Mouse (Mus musculus) kidney, postnatal 4 days (tissue): ENCODE measurements around the gene Tmem29.
"Not testable (repeated sequence)": the region's sequence is repeated elsewhere in the genome, so short reads cannot be mapped to it uniquely, and the experiment has no call there.

ENCODE experiments used
- DNase-seq, 2 experiments: peaks; one replicate each; pipeline ENCODE4 v3.0.0; 2021; ENCODE audit warnings: mixed read lengths in 2 of 2

Tmem29 gene

GRCm38 (mm10) chrX:150458766-150459350, at the start of gene Tmem29:
Tmem29 (minus strand) TSS chrX:150459154.
- DNase-seq: peak; percentile 87 to 95

- no peak for DNase-seq
These were observed 49.7 kb upstream of the Tmem29 start for GRCm38 (mm10) chrX:150508696-150509095.

DNA sequence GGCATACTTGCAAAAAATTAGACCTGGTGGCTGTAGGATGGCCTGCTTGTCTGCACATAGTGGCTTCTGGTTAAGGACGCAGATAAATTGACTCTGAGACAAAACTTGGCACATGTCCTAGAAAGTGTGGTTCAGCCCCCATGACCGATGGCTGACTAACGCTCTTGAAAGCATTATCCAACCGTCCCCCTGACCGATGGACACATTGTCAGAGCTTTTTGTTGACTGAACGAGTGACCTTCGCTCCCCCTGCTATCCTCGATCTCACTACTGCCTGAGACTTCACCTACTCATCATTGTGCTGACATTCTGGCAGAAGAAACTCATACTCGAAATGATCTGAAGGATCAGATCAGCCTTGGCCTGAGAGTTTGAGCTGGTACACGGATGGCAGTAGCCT, 28.9 kb upstream of the Tmem29 start:
- not testable (repeated sequence) for DNase-seq

DNA sequence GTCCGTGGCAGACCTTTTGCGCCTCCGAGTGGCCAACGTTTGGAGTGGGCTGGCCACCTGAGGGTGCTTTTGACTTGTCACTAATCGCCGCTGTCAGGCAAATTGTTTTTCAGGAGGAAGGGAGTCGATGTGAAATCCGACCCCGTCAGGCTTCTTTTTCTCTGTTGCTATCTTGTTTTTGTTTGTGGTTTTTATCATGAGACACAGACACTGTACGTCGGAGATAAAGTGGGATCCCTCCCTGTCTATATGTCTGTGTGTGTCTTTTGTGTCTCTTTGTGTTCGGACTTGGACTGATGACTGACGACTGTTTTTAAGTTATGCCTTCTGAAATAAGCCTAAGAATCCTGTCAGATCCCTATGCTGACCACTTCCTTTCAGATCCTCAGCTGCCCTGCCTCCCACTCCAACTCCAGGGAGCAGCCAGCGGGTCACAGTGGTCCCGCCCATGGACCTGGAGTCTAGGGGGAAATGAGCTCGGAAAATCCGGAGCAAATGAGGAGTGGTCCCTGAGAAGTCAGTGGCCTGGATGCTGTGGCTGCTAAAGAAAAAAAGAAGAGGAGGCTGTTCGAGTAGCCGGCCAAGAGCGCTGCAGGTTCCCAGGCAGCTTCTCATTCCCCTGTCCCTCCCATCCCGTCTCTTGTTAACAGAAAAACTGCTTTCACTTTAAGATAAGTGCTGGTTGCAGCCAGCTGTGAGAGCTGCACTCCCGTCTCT, 27.5 kb upstream of the Tmem29 start:
- peak in 1 of 2 experiments; percentile 8 for DNase-seq

DNA sequence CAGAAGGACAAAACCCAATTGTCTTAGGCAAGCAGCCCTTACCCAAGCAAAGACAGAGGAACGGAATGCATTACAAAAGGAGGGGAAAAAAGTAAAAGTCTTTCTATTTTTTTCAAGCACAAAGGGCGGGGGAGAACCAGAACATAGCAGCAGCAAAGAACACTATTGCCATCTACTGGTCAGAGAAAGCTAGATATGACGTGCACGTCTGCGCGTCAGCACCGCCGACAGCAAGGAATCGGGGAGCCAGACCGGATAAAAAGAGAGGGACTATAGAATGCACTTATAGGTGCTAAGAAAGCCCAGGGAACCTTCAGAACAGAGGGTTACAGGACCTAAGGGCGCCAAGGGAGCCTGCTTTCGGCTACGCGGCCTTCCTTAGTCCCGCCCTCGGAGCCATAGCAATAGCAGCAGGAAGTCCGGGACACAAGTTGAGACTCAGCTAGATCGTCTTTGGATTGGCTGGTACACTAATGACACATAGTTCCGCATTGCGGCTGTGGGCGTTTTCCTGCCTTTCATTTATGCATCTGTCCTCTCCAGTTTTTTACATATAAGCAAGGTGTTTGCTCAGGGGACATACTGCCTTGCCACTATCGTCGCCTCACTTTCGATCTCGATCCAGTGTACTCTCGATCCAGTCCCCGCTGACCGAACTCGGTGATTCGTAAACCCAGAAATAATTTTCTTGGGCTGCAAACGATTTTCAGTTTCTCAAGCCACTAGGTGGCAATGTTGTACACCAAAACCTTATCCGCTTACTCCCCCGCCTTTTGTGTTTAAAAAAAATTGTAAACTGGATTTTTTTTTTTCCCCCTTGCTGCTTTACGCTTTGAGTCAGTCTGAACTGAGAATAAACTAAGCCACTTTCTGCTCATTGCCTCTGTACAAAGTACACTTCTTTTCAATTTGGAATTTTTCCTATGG, 19.2 kb upstream of the Tmem29 start:
- DNase-seq: peak; percentile 78 to 92

- no peak for DNase-seq
These were observed 12.5 kb upstream of the Tmem29 start for GRCm38 (mm10) chrX:150471416-150471815.

GRCm38 (mm10) chrX:150468266-150468665, 9.3 kb upstream of the Tmem29 start:
- DNase-seq: no peak

DNA sequence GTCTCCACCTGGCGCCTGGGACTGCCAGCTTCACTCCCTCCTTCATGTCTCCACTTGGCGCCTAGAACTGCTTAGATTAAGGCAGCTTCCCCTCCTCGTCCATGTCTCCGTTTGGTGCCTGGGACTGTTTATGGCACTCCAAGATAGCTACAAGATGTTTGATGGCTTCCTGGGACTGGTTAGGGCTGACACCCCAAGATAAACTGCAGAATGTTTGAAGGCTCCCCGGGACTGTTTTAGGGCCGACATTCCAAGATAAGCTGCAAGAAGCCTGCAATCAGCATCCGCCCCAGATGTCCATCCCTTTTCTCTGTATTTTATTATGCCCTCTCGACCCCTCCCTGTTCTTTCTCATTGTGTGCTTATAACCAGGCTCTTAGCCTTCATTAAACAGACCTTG, 7.9 kb upstream of the Tmem29 start:
- DNase-seq: not testable (repeated sequence)

GRCm38 (mm10) chrX:150460143-150460542, 1.2 kb upstream of the Tmem29 start:
- DNase-seq: no peak

- DNase-seq: peak; percentile 26 to 45
These were observed 515 bp upstream of the Tmem29 start for GRCm38 (mm10) chrX:150459411-150459927.

DNA sequence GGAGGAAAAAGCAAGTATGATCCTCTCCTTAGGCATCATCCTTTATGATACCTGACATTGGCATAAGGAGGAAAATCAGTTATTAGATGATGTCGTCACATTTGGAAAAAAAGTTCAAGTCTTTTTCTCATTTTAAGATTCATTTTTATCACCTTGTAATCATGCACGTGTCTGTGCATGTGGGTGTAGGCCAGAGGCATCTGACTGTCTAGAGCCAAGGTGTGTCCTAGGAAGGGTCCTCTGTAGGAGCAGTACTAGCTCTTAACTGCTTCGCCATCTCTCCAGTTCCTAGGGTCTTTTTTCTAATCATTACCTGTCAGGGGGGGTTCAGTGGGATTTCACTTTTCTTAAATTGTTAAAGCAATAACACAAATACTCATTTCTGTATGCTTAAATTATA, 818 bp downstream of the Tmem29 start:
- DNase-seq: no peak

DNA sequence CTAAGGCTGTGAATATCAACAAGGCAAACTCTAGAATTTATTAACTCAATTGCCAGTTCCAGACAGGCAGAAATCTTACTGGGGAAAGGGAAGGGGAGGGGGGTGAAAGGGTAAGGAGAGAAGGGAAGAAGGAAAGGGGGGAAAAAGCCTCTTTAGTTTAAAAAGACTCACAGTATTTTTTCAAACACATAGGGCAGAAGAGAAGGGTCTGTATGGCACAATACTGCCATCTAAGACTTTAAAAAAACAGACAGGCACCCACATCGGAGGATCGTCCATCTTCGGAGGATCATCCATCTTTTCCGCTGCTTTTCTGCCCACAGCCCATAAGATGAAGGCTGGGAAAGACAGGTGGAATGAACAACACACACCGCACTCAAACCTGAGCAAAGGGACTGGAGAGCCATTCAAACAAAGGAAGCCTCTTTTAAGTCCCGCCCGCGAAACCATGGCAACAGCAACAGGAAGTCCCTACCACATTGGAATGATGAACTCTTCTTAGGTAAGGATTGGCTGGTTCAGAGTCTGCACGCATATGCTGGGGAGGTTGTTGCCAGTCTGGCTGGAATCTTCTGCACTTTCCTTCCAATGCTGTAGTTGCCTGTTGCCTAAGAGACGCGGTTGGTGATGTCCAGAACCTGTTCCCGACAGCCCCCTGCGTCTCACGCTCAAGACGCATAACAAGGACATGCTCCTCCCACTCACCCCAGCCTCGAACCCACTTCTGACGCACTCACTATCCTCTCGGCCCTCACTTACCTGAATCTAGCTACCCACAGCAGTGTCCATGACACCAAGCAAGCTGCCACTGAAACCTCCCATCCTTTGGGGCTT, 18.2 kb downstream of the Tmem29 start:
- peak; percentile 80 to 87 for DNase-seq

DNA sequence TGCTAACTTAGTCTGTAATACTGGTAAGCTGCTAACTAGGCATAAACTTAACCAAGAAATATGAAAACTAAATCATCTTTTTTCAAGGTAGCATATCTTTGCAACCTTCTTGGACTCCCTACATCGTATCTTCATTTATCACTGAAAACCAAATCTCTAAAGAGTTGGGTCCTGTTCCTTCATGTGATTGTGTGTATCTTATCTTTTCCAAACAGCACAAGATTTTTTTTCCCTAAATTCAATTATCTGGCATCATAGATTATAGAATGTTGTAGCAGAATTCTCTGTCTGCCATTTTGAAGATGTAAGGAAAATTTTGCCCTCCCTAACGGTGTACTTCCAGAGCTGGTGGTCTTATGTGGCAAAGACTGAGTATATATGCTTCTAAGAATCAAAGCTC, 22.6 kb downstream of the Tmem29 start:
- no peak for DNase-seq

DNA sequence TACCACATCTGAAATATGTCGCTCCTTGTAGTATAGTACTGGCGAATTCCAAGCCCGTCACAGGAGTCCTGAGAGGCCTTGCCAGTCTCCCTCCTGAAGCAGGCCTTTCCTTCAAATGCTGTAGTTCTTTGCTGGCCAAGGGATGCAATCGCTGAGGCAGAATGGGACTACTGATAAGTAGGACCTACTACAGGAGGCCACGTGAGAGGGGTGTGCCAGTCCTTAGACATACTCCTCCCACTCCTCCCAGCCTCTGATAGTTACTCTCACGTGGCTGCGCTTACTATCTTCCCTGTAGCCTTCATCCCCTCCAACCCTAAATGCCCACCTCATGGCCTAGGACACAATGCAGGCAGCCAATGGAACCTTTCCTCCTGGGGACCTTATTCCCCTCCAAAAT, 23.6 kb downstream of the Tmem29 start:
- DNase-seq: no peak

DNA sequence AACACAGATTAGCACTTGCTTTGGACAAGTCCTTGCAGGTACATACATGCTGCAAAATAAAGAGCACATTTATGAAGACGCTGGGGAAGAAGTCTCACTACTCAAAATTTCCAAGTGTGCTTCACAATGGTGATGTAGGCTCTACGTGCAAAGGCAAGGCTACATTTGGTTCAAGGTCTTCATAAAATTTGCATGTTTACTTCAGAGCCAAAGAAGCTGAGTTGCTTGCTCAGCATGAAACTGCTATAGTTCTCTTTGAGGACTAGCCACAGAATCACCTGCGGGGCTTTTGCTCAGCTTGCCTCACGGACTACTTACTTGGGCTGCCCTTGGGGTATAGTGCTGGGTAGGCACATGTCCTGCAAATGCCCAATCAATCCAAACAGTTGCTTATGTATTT, 45.4 kb downstream of the Tmem29 start:
- no peak for DNase-seq
